ENCODE assay signal across 8 mouse cellular contexts in the genomic region with DNA sequence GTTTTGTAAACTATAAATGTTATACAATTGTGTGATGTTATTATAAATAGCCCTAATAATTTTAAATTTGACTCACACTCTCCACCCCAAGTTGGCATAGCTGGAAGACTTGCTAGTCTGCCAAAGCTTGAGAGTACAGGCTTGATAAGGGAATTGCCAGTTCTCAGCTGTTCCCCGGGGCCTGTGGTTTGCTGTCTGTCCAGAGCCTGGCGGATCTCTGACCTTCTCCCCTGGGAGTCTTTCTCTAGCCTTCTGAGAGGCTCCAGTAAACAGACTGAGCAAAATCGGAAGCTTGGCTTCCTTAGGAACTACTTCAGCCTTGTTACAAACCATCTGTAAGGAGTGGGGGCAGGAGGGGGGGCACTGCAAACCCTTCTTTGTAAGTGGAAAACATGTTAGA. TPM values are rescaled to one million over a fixed set of nuclear protein-coding genes. Genes with fewer than 3 reads are reported as not detected.
A peak's percentile ranks its signal among the peaks of the same experiment; 100 is the strongest.
DNase-seq lines count a peak whose midpoint lies in the region.

No protein-coding gene starts in this region.

- peak; percentile 39 to 52 for DNase-seq in cerebellum, postnatal 10 days
- no peak for DNase-seq in cerebellum, adult 9-10 months
- peak; percentile 18 for DNase-seq in urinary bladder, postnatal 25 days (ENCODE audit: low spot score)
- no peak for DNase-seq in urinary bladder, adult 2 months (ENCODE audit: low spot score)
- DNase-seq in kidney, adult 9 months: peak; percentile 65
- DNase-seq in right cerebral cortex, postnatal 25 days: no peak
- DNase-seq in liver: no peak
- no peak for DNase-seq in thymus, postnatal 14 days

RNA-seq across cellular contexts. Expression of gene Lmod2, which starts 10.7 kb away (rescaled TPM):
- 0.03 TPM in 1 of 2 replicates, not detected in the other for polyA plus RNA-seq in urinary bladder, adult 2 months (2012; rRNA removed)

RNA-seq across cellular contexts. Expression of gene Asb15, which starts 58.9 kb away (rescaled TPM):
- polyA plus RNA-seq in urinary bladder, adult 2 months (2012; rRNA removed): 0.21 and 0.26 TPM in 2 replicates

RNA-seq across cellular contexts. Expression of gene Ndufa5, which starts 59.1 kb away (rescaled TPM):
- 32.5 and 59.8 TPM in 2 replicates for polyA plus RNA-seq in urinary bladder, adult 2 months (2012; rRNA removed)

Comparison
In these comparisons a context has a peak if more than half of its experiments do, and no peak if none do; other contexts are left out.
1. DNase-seq: peak in cerebellum, postnatal 10 days (2 of 2), urinary bladder, postnatal 25 days (single experiment) and kidney, adult 9 months (single experiment); none in cerebellum, adult 9-10 months (single experiment), urinary bladder, adult 2 months (single experiment), right cerebral cortex, postnatal 25 days (single experiment), liver (single experiment) and thymus, postnatal 14 days (single experiment).